Mouse (Mus musculus): ENCODE results near the gene Olfr74.

DNA sequence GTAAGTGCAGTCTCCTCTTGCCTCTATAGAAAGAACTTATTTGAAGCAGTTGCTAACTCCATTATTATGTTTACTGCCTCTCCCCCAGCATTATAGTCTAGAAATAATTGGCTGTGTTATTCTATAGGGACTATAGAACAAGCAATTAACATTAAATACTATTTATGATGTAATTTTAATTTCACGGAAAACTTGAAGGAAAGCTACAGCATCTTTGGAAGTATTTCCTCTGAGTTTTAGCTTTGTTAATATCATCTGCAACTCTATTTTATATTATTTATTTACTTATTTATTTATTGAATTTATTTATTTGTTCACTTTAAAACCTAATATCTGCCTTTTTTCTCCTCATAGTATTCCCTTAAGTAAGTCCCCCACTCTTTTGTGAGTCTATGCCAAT lies 29.4 kb downstream of the Olfr74 start, which contains the start of gene Olfr1155:
- TF ChIP-seq GATA1 (IDR thresholded peaks at IDR 0.05; ENCODE audit: low read length) (no peak), TAL1 (IDR thresholded peaks at IDR 0.05; ENCODE audit: low read length) (no peak)
